Mouse (Mus musculus) common myeloid progenitor, adult 5-6 weeks (primary cell): ENCODE data around the gene Chd4. TPM values are rescaled to one million over a fixed set of nuclear protein-coding genes. Genes with fewer than 3 reads are reported as not detected.

Experiments used
- total RNA-seq: library from RNA; stranded (forward); fragments of 200-1000, 187-1606 nt; gene quantifications from 2 replicates; pipeline ENCODE4 v1.2.3, GENCODE M21; 2017

Chd4 gene
- total RNA-seq, 1 experiment from 2014 or later: 506 TPM

Other genes with a start within 250 kb of the Chd4 start
- gene P3h3, start 238.2 kb upstream of the Chd4 start, total RNA-seq: 8.3 and 8.7 TPM in 2 replicates
- 0.24 and 0.32 TPM in 2 replicates for gene Gpr162, start 232.0 kb upstream of the Chd4 start, total RNA-seq
- gene Cd4, start 207.8 kb upstream of the Chd4 start, total RNA-seq: 0.73 TPM in 2 replicates
- gene Lag3, start 184.3 kb upstream of the Chd4 start, total RNA-seq: 0.82 and 1.6 TPM in 2 replicates
- gene Ptms, start 175.9 kb upstream of the Chd4 start, total RNA-seq: 40.3 and 71.3 TPM in 2 replicates
- 54.9 and 61.1 TPM in 2 replicates for gene Mlf2, start 164.6 kb upstream of the Chd4 start, total RNA-seq
- 45.6 and 48.1 TPM in 2 replicates for gene Cops7a, start 130.4 kb upstream of the Chd4 start, total RNA-seq
- gene Pianp, start 99.3 kb upstream of the Chd4 start, total RNA-seq: not detected in 2 replicates
- 19.7 and 27.0 TPM in 2 replicates for gene Zfp384, start 86.8 kb upstream of the Chd4 start, total RNA-seq
- 52.8 and 69.9 TPM in 2 replicates for gene Ing4, start 56.2 kb upstream of the Chd4 start, total RNA-seq
- gene Acrbp, start 46.3 kb upstream of the Chd4 start, total RNA-seq: 2.3 and 5.4 TPM in 2 replicates
- gene Lpar5, start 28.1 kb upstream of the Chd4 start, total RNA-seq: 4.4 and 6.9 TPM in 2 replicates
- 85.9 and 92.8 TPM in 2 replicates for gene Nop2, start 35.9 kb downstream of the Chd4 start, total RNA-seq
- 16.5 and 19.5 TPM in 2 replicates for gene Iffo1, start 49.3 kb downstream of the Chd4 start, total RNA-seq
- gene Gapdh, start 70.5 kb downstream of the Chd4 start, total RNA-seq: 769 and 809 TPM in 2 replicates
- 272 and 344 TPM in 2 replicates for gene Ncapd2, start 95.7 kb downstream of the Chd4 start, total RNA-seq
- gene Mrpl51, start 95.8 kb downstream of the Chd4 start, total RNA-seq: 97.3 and 99.1 TPM in 2 replicates
- gene Vamp1, start 119.6 kb downstream of the Chd4 start, total RNA-seq: 4.9 and 8.0 TPM in 2 replicates
- 18.8 and 20.2 TPM in 2 replicates for gene Tapbpl, start 135.9 kb downstream of the Chd4 start, total RNA-seq
- 66.4 and 98.2 TPM in 2 replicates for gene Cd27, start 141.0 kb downstream of the Chd4 start, total RNA-seq
- not detected in 2 replicates for gene Tuba3a, start 190.1 kb downstream of the Chd4 start, total RNA-seq
- 23.2 and 25.0 TPM in 2 replicates for gene Ltbr, start 217.9 kb downstream of the Chd4 start, total RNA-seq
- gene Scnn1a, start 224.7 kb downstream of the Chd4 start, total RNA-seq: 0.55 and 0.63 TPM in 2 replicates